Mouse (Mus musculus) heart, embryonic 16.5 days (tissue): Measurements from ENCODE around the gene Lrp2. TPM values are rescaled to one million over a fixed set of nuclear protein-coding genes. Genes with fewer than 3 reads are reported as not detected.

ENCODE experiments used
- polyA plus RNA-seq: library from polyadenylated mRNA; unstranded; fragments of >200 nt; fragmentation: Nextera tagmentation; extraction: Ambion mirVana; gene quantifications from 2 replicates; pipeline ENCODE4 v1.2.1, GENCODE M21; 2015

Gene Lrp2
- polyA plus RNA-seq, 1 experiment from 2014 or later = 0.21 TPM

Other genes with a start within 250 kb of the Lrp2 start
- gene Abcb11, start 243.4 kb downstream of the Lrp2 start, polyA plus RNA-seq = 0.04 and 0.13 TPM in 2 replicates
- 0.04 and 0.07 TPM in 2 replicates for gene Dhrs9, start 205.6 kb downstream of the Lrp2 start, polyA plus RNA-seq
- 10.5 and 12.5 TPM in 2 replicates for gene Bbs5, start 61.1 kb upstream of the Lrp2 start, polyA plus RNA-seq
- gene Klhl41, start 84.1 kb upstream of the Lrp2 start, polyA plus RNA-seq = 19.3 and 29.1 TPM in 2 replicates
- 21.2 and 21.5 TPM in 2 replicates for gene Fastkd1, start 127.5 kb upstream of the Lrp2 start, polyA plus RNA-seq
- gene Ppig, start 136.5 kb upstream of the Lrp2 start, polyA plus RNA-seq = 85.0 and 93.8 TPM in 2 replicates
- gene Ccdc173, start 203.5 kb upstream of the Lrp2 start, polyA plus RNA-seq = 1.3 and 1.8 TPM in 2 replicates
- 20.4 and 22.4 TPM in 2 replicates for gene Phospho2, start 203.6 kb upstream of the Lrp2 start, polyA plus RNA-seq
- 57.5 and 57.6 TPM in 2 replicates for gene Klhl23, start 235.9 kb upstream of the Lrp2 start, polyA plus RNA-seq